Comparison of ENCODE assay signal across 23 mouse cellular contexts in the genomic region with DNA sequence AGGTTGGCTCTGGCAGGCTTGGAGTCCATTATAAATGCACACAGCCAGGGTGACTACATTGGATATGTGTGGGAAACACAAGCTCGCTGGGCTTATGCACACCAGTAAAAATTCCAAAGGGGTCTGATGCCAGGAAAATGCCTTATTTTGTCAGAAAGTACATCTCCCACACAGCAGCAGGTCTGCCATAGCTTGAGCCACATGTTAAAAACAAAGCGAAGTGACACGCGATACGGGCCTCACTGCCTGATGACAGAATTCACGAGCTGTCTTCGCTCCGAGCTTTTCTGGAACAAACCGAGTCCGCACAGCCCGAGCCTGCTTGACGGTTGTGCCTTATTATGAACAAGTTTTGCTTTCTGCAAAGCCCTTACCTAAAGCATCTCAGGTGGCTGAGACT.
DNase-seq lines count a peak whose midpoint lies in the region; ATAC-seq and TF ChIP-seq lines count a peak whose summit lies in the region.
"Had no signal": no experiment of that assay in that cellular context is flagged by ENCODE, and none has a peak within 500 bp of the region (broad histone marks: within the 10 kb centered on the region; RNA-seq: fewer than 3 reads in every experiment).

No protein-coding gene starts in this region.

- H3K9me3 ChIP-seq in embryonic facial prominence, embryonic 14.5 days (ENCODE audit: control insufficient read depth, low read length), result no peaks in the 10 kb centered on the region
- no peaks in the 10 kb centered on the region for H3K9me3 ChIP-seq in embryonic facial prominence, embryonic 10.5 days
- no peaks in the 10 kb centered on the region for H3K9me3 ChIP-seq in lung, embryonic 14.5 days (ENCODE audit: low read depth, low read length)
- no peaks in the 10 kb centered on the region for H3K9me3 ChIP-seq in lung, postnatal 0 days (ENCODE audit: low read length)
- H3K9me3 ChIP-seq in hindbrain, postnatal 0 days (ENCODE audit: low read length), result no peaks in the 10 kb centered on the region
- H3K9me3 ChIP-seq: embryonic facial prominence, embryonic 13.5 days; hindbrain, embryonic 12.5 days; midbrain, embryonic 12.5 days; neural tube, embryonic 13.5 days had no signal

- peak; percentile 45 for DNase-seq in embryonic facial prominence, embryonic 14.5 days (ENCODE audit: low spot score)
- no peak for DNase-seq in embryonic facial prominence, embryonic 10.5 days (ENCODE audit: low spot score)
- DNase-seq in lung, embryonic 14.5 days, result peak; percentile 88
- no peak for DNase-seq in lung, postnatal 25 days (ENCODE audit: low spot score)
- peak; percentile 41 for DNase-seq in brain, adult 2 months (ENCODE audit: low read depth, low spot score)
- peak; percentile 61 for DNase-seq in lung, postnatal 0 days (ENCODE audit: low spot score)
- DNase-seq in cerebellum, adult 9-10 months, result no peak
- no peak for DNase-seq in hindbrain, postnatal 0 days (ENCODE audit: low spot score)
- DNase-seq: adrenal gland, adult 2 months; cerebellum, adult 9-11 months; gastrocnemius, adult 2 months; heart, postnatal 10 days; kidney, adult 9 months; kidney, postnatal 4 days; thymus, postnatal 25 days had no signal

- H3K4me3 ChIP-seq in embryonic facial prominence, embryonic 14.5 days (ENCODE audit: low read depth, low read length), result no peak overlapping the region
- H3K4me3 ChIP-seq in embryonic facial prominence, embryonic 10.5 days, result no peak overlapping the region
- H3K4me3 ChIP-seq in lung, embryonic 14.5 days (ENCODE audit: low read depth, low read length), result no peak overlapping the region
- H3K4me3 ChIP-seq in lung, postnatal 0 days (ENCODE audit: low read depth, low read length), result no peak overlapping the region
- no peak overlapping the region for H3K4me3 ChIP-seq in hindbrain, postnatal 0 days (ENCODE audit: low read length)
- H3K4me3 ChIP-seq: embryonic facial prominence, embryonic 13.5 days; gastrocnemius, adult 2 months; hindbrain, embryonic 12.5 days; midbrain, embryonic 12.5 days; neural tube, embryonic 13.5 days had no signal

- no peaks in the 10 kb centered on the region for H3K27me3 ChIP-seq in embryonic facial prominence, embryonic 14.5 days (replicated peaks; ENCODE audit: control insufficient read depth, insufficient read depth, low read length)
- H3K27me3 ChIP-seq in embryonic facial prominence, embryonic 10.5 days (replicated peaks; ENCODE audit: low read depth, poor library complexity, severe bottlenecking), result peaks cover 4% of the 10 kb centered on the region; the same call in 1 of the 2 replicates
- no peaks in the 10 kb centered on the region for H3K27me3 ChIP-seq in lung, embryonic 14.5 days (ENCODE audit: insufficient read depth, low read length)
- H3K27me3 ChIP-seq in lung, postnatal 0 days (replicated peaks; ENCODE audit: insufficient read depth, low read length), result no peaks in the 10 kb centered on the region
- no peaks in the 10 kb centered on the region for H3K27me3 ChIP-seq in hindbrain, postnatal 0 days (ENCODE audit: insufficient read depth, low read length)
- H3K27me3 ChIP-seq: embryonic facial prominence, embryonic 13.5 days; hindbrain, embryonic 12.5 days; neural tube, embryonic 13.5 days had no signal

- H3K36me3 ChIP-seq in embryonic facial prominence, embryonic 14.5 days (ENCODE audit: control insufficient read depth, insufficient read depth, low read length), result no peaks in the 10 kb centered on the region
- no peaks in the 10 kb centered on the region for H3K36me3 ChIP-seq in embryonic facial prominence, embryonic 10.5 days (replicated peaks)
- no peaks in the 10 kb centered on the region for H3K36me3 ChIP-seq in lung, embryonic 14.5 days (ENCODE audit: insufficient read depth)
- H3K36me3 ChIP-seq in lung, postnatal 0 days (ENCODE audit: insufficient read depth, low read length), result no peaks in the 10 kb centered on the region
- no peaks in the 10 kb centered on the region for H3K36me3 ChIP-seq in hindbrain, postnatal 0 days (ENCODE audit: insufficient read depth, low read length)
- H3K36me3 ChIP-seq: embryonic facial prominence, embryonic 13.5 days; hindbrain, embryonic 12.5 days; midbrain, embryonic 12.5 days; neural tube, embryonic 13.5 days had no signal

- no peak for ATAC-seq in embryonic facial prominence, embryonic 14.5 days (ENCODE audit: low read depth)
- peak; percentile 83 for ATAC-seq in lung, embryonic 14.5 days (ENCODE audit: insufficient read depth)
- peak; percentile 57 for ATAC-seq in lung, postnatal 0 days
- no peak for ATAC-seq in hindbrain, postnatal 0 days
- ATAC-seq: forebrain, embryonic 16.5 days; inflammation-experienced regulatory T-cells, adult 6 months had no signal

- 0 out of 2 replicates have a peak, but pooled peaks cover 3% of the 10 kb centered on the region for H3K4me1 ChIP-seq in embryonic facial prominence, embryonic 14.5 days (ENCODE audit: control insufficient read depth, insufficient read depth, low read length)
- peaks cover 10% of the 10 kb centered on the region for H3K4me1 ChIP-seq in embryonic facial prominence, embryonic 10.5 days
- H3K4me1 ChIP-seq in lung, embryonic 14.5 days (ENCODE audit: insufficient read depth), result peaks cover 3% of the 10 kb centered on the region; the same call in 1 of the 2 replicates
- no peaks in the 10 kb centered on the region for H3K4me1 ChIP-seq in lung, postnatal 0 days (ENCODE audit: insufficient read depth, low read depth, low read length)
- no peaks in the 10 kb centered on the region for H3K4me1 ChIP-seq in hindbrain, postnatal 0 days (ENCODE audit: insufficient read depth, low read length)

- no peak overlapping the region for H3K9ac ChIP-seq in embryonic facial prominence, embryonic 14.5 days (ENCODE audit: low read depth, low read length)
- no peak overlapping the region for H3K9ac ChIP-seq in lung, embryonic 14.5 days
- no peak overlapping the region for H3K9ac ChIP-seq in lung, postnatal 0 days (replicated peaks; ENCODE audit: low read depth)
- H3K9ac ChIP-seq in hindbrain, postnatal 0 days (replicated peaks; ENCODE audit: low read length), result no peak overlapping the region
- H3K9ac ChIP-seq: embryonic facial prominence, embryonic 13.5 days; hindbrain, embryonic 12.5 days; liver, embryonic 14.5 days; midbrain, embryonic 12.5 days; neural tube, embryonic 13.5 days had no signal

- no peak for TF ChIP-seq EP300 in lung, postnatal 0 days (IDR thresholded peaks at IDR 0.05)

- H3K4me2 ChIP-seq in embryonic facial prominence, embryonic 14.5 days (ENCODE audit: low read depth, low read length), result no peak overlapping the region
- H3K4me2 ChIP-seq in lung, embryonic 14.5 days, result peak overlapping the region; percentile 38
- H3K4me2 ChIP-seq in lung, postnatal 0 days (replicated peaks; ENCODE audit: low read depth, low read length), result peak overlapping the region; percentile 40
- H3K4me2 ChIP-seq in hindbrain, postnatal 0 days (ENCODE audit: low read depth, low read length), result no peak overlapping the region
- H3K4me2 ChIP-seq: embryonic facial prominence, embryonic 13.5 days; heart, embryonic 11.5 days; hindbrain, embryonic 12.5 days; midbrain, embryonic 12.5 days; neural tube, embryonic 13.5 days had no signal

- no peak for TF ChIP-seq CTCF in lung, embryonic 14.5 days (IDR thresholded peaks at IDR 0.05; ENCODE audit: low read depth)
- no peak for TF ChIP-seq CTCF in lung, postnatal 0 days (IDR thresholded peaks at IDR 0.05)
- TF ChIP-seq CTCF in hindbrain, postnatal 0 days (IDR thresholded peaks at IDR 0.05; ENCODE audit: low read depth), result no peak

- H3K27ac ChIP-seq in embryonic facial prominence, embryonic 14.5 days (replicated peaks; ENCODE audit: low read depth, low read length), result no peak overlapping the region
- no peak overlapping the region for H3K27ac ChIP-seq in embryonic facial prominence, embryonic 10.5 days (replicated peaks)
- no peak overlapping the region for H3K27ac ChIP-seq in lung, embryonic 14.5 days (ENCODE audit: low read depth)
- no peak overlapping the region for H3K27ac ChIP-seq in lung, postnatal 0 days (ENCODE audit: low read length)
- H3K27ac ChIP-seq in hindbrain, postnatal 0 days, result no peak overlapping the region
- H3K27ac ChIP-seq: embryonic facial prominence, embryonic 13.5 days; gastrocnemius, adult 2 months; hindbrain, embryonic 12.5 days; liver, embryonic 14.5 days; midbrain, embryonic 12.5 days; neural tube, embryonic 13.5 days had no signal

- 74% methylated on average over 12 of the region's 12 CpGs for WGBS in embryonic facial prominence, embryonic 14.5 days
- WGBS in embryonic facial prominence, embryonic 10.5 days, result 89% methylated on average over 12 of the region's 12 CpGs
- 33% methylated on average over 12 of the region's 12 CpGs for WGBS in lung, embryonic 14.5 days
- 50% methylated on average over 12 of the region's 12 CpGs for WGBS in lung, postnatal 0 days
- WGBS in hindbrain, postnatal 0 days, result 84% methylated on average over 12 of the region's 12 CpGs

Comparison
In these comparisons a context has a peak if more than half of its experiments do, and no peak if none do; other contexts are left out.
1. DNase-seq: peak in embryonic facial prominence, embryonic 14.5 days (single experiment), lung, embryonic 14.5 days (single experiment), brain, adult 2 months (single experiment) and lung, postnatal 0 days (single experiment); none in embryonic facial prominence, embryonic 10.5 days (single experiment), lung, postnatal 25 days (single experiment), cerebellum, adult 9-10 months (single experiment) and hindbrain, postnatal 0 days (single experiment).
2. ATAC-seq: peak in lung, embryonic 14.5 days (single experiment) and lung, postnatal 0 days (single experiment); none in embryonic facial prominence, embryonic 14.5 days (single experiment) and hindbrain, postnatal 0 days (single experiment).
3. H3K4me2 ChIP-seq: peak in lung, embryonic 14.5 days (single experiment) and lung, postnatal 0 days (single experiment); none in embryonic facial prominence, embryonic 14.5 days (single experiment) and hindbrain, postnatal 0 days (single experiment).